Mouse (Mus musculus): Measurements from ENCODE around the gene Serpinb6a.

The Serpinb6a gene

GRCm38 (mm10) chr13:33921699-33922098, 80.9 kb downstream of the Serpinb6a start:
- intact Hi-C loops (cut with DNase I) = no loop called here

GRCm38 (mm10) chr13:33921041-33921440, 81.6 kb downstream of the Serpinb6a start:
- intact Hi-C loops (cut with DNase I) = no loop called here

DNA sequence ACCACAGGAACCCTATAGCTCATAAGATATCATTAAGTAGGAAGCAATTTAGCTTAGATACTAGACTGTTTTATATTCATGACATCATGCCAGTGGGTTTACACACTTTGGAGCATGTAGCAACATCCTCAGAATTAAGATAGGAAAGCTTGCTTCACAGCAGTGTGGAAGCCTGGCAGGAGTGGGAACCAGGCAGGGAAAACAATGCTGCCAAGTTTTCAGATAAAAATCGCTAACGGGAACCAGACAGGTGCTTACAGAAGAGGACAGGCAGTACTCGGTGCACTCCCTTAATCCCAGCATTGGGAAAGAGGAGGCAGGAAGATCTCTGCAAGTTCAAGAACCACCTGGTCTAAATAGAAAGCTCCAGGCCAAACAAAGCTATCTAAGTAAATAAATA, 95.8 kb downstream of the Serpinb6a start:
- intact Hi-C loops (cut with DNase I) = no loop called here

GRCm38 (mm10) chr13:33905176-33905954, 97.2 kb downstream of the Serpinb6a start, which contains the start of gene Serpinb6c:
Gene Serpinb6c, minus strand, starts transcription at chr13:33905708.
- intact Hi-C loops (cut with DNase I) = no loop called here

DNA sequence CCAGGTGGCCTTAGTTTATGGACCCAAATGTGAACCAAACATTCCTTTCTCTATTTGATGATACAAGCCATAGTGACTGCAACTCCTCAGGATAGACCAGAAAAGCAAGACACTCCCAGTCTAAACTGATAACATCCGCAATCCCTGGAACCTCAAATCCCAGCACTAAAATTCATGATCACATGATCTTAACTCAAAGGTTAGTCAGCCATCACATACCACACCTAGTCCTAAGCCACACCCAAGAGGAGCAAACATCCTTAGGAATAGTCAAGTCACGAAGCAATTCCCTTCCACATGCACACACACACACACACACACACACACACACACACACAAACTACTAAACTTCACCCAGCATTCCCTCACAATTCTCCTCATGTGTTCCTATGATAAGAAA, 99.3 kb downstream of the Serpinb6a start:
- intact Hi-C loops (cut with DNase I) = no loop called here

GRCm38 (mm10) chr13:33894207-33894606, 108.4 kb downstream of the Serpinb6a start:
- intact Hi-C loops (cut with DNase I) = loop anchor here (2.0 kb wide), 1 partner anchor 335 kb away; no protein-coding TSS in a partner anchor
